Mouse (Mus musculus) bone marrow macrophage, adult 2 months (primary cell): ENCODE measurements around the gene 1700001O22Rik.

Source experiments
- CTCF ChIP-seq: IDR thresholded peaks from 2 replicates; pipeline ENCODE4 v1.5.1; 2012; ENCODE audit warnings: low read depth, mild to moderate bottlenecking, low read length, moderate library complexity
- POLR2A ChIP-seq: IDR thresholded peaks from 2 replicates; pipeline ENCODE4 v1.6.1; 2012; ENCODE audit warnings: mild to moderate bottlenecking, low read depth, low read length, borderline replicate concordance

DNA sequence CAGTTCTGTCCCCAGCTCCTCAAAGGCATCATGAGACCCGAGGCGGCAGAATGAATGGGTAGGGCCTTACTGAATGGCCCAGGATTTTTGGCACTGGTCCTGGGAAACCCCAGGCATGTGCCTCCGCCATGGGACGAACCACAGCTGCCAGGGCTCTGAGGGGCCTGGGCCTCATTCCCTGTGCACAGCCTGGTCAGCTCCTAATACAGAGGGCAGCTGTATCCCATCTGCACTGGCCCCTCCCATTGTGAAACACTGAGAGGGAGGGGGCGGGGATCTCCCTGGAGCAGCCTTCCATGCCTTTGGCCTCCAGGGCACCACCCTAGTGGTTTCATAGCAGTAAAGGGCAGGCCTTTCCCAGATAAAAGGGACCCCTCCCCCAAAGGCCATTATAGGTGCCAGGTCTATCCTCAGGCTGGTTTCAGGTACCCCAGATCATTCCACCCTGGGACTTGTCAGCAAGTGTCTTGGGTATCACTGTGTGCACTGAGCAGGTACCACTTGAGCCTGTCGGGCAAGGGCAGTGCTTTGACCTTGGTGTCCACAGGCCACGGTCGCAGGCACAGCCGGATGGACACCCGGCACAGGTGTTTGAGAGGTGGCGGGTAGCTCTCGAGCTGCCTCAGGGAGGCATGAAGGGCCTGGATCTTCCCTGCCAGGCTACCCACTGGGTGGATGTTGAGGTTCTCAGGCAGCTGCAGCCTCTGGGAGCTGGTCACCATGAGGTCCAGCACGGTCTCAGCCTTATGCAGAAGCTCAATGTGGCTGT is 20.1 kb upstream of the 1700001O22Rik start:
- TF ChIP-seq CTCF (no peak), POLR2A (no peak)
